Mouse (Mus musculus): ENCODE results near the gene Cyp2s1. TPM values are rescaled to one million over a fixed set of nuclear protein-coding genes. Genes with fewer than 3 reads are reported as not detected.

The Cyp2s1 gene
- under 1 TPM; 0.27 to 0.52 TPM for total RNA-seq (2021)
- long read RNA-seq, experiment 1, partial matches to known transcripts = 1 of 1 reads
- long read RNA-seq, experiment 1, other reads (novel, unspliced or antisense) = 0 of 1 reads
- long read RNA-seq, experiment 2 = 0 reads

DNA sequence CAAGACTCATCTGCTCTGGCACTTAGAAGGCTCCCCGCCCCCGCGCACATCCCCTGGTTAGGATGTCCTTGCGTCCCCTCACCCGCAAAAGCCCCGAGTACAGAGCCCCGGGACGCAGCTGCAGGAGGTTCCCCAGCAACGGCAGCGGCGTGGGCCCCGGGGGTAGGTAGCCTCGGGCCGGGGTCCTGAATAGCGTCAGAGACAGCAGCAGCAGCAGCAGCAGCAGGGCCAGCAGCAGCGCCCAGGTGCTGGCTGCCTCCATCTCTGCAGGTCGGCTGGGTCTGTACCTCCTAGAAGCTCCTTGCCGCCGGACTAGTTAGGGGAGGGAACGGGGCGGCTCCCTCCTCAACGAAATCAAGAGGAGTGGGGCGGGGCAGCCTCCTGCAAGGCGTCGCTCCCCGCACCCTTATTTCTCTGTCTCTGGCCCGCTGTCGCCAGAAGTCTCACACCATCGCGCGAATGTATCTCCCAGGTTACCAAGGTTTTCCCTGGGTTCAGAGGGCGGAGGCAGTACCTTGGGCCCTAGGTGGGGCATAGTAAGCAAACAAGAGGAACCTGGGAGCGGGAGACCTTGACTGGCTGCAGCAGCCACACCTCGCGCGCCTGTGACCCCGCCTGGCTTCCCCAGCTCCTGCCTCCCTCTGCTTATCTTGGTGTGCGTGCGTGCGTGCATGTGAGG is at the start of gene Cyp2s1:
TSS of gene Cyp2s1 (minus strand) at position 673 of the 679 bp plus-strand sequence.
- DNase-seq = peak; percentile 13

DNA sequence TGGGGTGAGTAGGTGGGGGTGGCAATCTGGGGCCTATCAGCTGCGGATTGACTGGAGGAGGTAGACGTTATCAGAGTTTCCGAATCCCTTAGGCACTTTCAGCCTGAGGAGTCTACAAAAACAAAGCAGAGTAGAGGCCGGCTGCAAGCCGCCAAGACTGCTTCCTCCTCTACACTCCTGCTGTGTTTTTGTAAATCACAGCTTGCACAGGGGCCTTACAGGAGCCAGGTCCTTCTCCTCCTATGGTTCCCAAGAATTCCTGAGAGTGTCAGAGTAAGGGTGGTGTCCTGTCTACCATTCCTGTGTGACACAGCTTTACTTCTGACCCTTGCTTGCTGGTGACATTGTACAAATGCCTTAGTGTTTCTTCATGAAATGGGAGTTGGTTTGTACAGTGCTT is 48.1 kb upstream of the Cyp2s1 start:
- no peak for DNase-seq

DNA sequence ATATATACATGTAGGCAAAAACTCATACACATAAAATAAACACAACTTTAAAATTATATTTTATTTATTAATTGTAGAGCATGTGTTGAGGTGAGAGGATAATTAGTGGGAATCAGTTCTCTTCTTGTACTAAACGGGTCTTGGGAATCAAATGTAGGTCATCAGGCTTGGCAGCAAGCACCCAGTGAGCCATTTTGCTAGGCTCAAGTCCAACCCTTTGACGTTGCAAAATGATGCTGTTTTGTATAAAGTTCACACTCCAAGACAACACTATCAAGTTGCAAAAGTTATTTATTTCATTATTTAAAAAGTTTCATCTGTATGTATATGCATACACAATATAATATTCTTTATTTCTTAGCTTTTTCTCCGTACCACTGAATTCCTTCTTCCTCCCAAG is 47.0 kb upstream of the Cyp2s1 start:
- DNase-seq = no peak

DNA sequence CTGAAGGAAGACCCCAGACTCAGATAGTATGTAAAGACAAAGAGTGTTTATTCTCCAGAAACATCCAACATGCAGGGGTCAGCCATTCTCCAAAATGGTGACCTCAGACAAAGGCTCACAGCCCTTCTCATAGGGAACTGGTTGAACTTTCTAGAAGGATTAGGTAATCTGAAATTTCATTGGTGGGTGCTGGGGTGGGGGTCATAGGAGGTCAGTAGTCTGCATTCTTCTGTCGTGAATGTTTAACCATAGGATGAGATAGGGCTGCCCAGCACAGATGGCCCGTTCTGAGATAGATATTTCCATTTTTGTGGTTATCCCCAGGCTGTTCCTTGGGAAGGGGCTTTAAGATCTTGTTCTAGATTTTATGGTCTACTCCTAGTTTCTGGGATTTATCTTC is 45.7 kb upstream of the Cyp2s1 start:
- DNase-seq = no peak

DNA sequence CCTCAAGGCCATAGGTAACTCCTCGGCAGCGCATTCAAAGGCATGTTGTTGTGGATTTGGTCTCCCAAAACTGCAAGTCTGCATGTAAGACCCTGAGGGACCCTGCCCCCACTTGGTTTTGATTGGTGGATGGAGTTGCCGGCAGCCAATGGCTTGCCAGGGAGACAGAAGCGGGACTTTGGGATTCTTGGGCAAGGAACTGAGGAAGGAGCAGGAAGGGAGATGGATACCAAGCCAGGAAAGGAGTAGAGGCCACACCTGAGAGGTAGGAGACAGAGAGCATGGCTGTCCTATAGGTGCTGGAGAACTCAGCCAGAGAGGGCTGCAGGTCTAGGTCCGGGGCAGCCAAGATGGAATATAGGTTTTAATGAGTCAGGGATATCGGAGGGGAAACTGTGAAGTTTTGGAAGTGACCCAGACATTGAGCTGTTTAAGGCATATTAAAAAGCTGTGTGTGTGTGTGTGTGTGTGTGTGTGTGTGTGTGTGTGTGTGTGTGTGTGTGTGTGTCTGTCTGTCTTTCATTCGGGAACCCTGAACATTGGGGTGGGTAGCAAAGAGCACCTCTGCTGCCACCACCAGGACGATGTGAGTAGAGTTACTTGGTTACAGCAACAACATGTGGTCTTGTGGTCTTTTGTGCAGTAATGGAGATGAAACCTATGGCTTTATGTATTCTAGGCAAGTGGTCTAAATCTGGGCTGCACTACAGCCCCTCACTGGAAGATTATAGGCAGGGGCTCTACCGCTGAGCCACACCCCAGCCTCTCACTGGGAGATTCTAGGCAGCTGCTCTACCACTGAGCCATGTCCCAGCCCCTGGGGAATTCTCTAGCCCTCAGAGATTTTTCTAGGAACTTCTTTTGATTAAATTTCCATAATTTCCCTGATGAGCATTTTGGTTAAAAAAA is 43.5 kb upstream of the Cyp2s1 start:
- no peak for DNase-seq

DNA sequence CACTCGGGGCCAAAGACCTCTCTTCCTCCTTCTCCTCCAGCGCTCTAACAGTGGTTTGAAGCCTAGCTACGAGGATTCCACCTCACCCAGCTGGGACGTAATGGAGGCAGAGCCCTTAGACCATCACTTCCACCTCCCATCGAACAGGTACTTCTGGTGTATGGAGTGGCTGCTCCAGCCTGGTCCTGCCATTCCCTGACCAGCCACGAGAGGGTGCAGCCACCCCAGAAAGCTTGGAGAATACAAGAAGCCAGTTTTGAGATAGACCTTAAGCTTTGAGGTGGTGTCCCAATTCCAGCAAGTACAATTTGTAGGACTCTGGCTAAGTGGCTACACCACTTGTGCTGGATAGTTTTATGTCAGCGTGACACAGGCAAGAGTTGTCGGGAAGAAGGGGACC is 38.4 kb upstream of the Cyp2s1 start:
- peak; percentile 61 for DNase-seq

DNA sequence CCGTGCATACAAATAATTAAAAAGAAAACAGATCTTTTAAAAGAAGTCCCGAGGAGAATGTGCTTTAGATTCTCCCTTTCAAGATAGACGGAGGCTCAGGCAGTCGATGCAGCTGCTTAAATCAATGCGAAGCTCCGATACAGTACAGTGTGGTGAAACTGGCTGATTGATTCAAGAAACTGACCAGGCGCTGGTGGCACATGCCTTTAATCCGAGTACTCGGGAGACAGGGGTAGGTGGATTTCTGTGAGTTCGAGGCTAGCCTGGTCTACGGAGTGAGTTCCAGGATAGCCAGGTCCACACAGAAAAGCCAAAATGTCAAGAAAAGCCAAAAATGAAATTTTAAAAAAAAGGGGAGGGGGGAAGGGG is 31.7 kb upstream of the Cyp2s1 start:
- DNase-seq = no peak

DNA sequence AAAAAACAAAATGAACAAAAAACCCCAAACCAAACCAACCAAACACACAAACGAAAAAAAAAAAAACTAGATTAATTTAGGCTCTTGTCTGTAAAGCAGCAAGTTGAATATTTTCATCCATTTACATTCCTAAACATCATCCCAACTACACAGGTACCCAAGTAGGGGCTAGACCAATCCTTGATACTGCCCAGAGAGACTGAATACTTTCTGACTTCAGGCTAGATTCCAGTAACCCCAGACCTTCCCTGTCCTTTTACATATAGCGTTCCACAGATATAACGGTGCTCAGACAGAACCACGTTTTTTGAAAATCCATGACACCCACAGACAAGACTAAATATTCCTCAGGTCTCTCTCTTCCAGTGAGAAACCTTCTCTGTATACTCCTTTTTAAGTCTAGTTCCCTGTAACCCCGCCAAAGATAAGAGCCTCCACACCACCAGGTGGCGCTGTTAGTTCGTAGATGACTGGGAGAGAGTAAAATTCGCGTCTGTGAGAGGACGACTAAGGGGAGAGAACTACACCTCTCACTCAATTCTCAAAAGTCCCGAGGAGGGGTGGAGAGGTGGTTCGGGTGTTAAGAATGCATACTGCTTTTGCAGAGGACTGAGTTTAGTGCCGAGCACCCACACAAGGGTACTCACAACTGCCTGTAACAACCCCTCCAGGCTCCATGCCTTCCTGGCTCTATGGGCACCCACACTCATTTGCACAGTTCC is 31.2 kb upstream of the Cyp2s1 start:
- peak; percentile 89 for DNase-seq

DNA sequence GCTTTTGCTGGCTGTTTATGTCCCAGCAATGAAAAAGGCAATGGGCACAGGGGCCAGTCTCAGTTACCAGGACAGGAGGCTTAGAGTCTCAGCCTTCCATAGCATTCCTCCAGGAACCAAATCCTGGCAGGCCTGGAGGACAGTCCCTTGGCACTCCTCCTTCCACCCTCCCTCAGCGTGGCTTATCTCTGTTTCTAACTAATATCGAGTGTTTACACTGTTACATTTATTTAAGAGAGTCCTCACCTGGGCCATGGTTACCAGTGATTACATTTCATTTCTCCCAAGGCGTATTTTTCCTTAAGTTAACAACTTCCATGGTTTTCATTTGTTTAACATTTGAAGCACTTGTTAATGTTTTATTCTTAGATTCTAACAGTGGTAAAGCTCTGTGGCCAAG is 28.2 kb upstream of the Cyp2s1 start:
- no peak for DNase-seq

DNA sequence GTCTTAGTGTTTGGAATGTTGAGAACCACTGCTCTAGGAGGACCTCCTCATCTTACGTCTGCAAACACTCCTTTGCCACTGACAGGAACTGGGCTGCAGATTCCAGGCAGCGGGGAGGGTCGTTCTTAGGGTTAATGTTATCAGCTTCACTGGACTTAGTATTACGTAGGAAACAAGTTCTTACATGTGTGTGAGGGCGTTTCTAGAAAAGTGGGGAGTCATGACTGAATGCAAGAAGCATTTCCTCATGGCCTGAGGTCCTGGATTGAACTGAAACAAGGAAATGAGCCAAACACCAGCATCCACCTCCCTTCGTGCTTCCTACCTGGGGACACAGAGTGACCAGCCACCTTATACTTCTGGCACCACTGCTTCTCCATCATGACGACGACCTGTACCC is 27.7 kb upstream of the Cyp2s1 start:
- DNase-seq = no peak

DNA sequence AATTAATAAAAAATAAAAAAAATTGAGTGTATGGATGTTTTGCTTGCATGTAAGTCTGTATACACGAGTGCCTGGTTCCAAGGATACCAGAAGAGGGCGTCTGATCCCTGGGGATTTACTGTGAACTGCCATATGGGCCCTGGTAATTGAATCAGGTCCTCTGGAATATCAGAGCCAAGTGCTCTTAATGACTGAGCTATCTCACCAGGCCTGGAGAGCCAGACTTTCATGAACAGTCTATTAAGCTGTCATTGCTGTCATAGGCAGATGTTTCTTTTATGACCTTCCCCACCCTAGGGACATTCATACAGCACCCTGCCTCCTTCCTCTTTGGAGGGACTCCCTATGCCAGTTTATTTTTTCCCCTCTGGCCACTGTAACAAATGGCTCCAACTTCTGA is 26.8 kb upstream of the Cyp2s1 start:
- no peak for DNase-seq

DNA sequence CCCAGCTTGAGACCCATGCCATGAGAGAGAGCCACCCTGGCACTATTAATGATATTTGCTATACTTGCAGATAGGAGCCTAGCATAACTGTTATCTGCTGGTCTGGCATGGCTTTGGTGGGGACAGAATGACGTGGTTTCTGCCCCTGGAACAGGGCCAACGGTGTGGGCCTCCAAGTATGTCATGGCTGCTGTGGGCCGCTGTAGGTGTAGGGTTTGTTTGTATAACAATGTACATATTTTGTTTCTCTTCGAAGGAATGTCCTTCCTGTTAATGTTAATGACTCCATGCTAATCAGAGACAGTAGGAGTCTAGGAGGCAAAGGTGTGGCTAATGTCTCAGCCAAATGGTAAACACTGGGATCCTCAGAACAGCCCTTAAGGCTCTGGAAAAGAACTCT is 24.2 kb upstream of the Cyp2s1 start:
- DNase-seq = no peak

DNA sequence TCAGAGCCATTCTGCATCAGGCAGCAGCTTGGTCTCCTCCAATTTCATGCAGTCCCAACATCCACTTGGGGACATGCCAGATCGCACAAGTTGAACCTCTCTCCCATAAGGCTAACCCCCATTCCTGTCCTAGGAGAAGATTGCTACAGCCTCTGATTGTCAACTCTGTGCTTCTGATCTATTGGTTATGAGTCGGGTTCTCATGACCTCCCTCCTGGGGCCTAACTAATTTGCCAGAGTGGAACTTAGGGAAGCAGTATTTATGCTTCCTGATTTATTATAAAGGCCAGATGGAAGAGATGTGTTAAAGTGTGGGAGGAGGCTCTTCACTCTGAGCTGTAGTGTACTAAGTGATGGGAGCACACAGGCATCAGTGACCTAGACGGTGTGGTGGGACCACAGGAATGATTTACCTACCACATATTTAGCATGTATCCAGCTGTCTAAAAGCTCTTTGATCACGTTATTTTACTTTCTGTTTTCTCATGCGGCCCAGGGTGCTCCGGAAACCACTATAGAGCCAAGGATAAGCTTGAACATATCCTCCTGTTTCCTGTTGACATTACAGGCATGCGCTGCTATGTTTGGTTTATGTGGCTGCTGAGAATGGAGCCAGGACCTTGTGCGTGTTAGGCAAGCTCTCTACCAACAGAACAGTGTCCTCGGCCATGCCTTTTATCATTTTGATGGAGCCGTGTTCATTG is 18.6 kb upstream of the Cyp2s1 start:
- DNase-seq = no peak

DNA sequence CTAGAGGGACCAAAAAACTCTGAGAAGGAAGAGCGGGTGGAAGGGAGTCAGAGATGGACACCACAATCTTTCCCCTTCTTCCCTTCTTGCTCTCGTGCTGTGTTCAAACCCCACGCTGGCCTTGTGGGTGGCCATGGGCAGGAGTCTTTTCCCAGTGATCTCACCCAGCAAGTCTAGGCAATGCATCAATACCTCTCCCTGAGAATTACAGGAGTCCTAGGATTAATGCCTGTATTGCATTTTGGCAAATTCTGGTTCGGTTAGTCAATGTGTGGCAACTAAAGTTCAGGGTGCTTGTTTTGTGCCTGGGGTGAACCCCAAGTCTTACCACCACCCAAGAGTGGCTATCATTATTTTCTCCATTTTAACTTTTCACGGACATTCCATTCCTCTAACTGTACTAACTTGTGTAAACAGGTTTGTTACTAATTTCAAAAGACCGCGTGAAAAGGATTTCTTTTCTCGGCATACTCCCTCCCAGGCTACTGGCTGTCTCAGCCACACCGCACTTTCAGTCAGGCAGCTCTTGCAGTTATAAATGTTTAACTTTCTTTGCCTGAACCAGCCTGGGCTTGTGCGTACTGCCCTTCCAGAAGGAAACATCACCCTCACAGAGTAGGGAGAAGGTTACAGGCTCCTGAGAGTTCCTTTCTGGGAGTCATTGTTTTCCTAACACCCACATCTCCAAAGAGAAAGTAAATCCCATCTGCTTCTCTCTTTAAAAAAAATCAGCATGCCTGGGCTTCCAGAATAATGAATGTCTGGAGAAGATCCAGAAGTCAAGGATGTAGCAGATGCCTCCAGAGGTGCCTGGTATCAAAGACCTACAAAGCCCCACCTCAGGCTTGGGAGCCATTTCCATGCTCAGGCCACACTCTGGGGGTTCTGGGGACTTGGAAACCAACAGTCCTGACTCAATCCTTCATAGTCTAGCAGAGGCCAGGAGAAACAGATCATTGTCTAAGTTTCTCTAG is 15.1 kb upstream of the Cyp2s1 start:
- no peak for DNase-seq

DNA sequence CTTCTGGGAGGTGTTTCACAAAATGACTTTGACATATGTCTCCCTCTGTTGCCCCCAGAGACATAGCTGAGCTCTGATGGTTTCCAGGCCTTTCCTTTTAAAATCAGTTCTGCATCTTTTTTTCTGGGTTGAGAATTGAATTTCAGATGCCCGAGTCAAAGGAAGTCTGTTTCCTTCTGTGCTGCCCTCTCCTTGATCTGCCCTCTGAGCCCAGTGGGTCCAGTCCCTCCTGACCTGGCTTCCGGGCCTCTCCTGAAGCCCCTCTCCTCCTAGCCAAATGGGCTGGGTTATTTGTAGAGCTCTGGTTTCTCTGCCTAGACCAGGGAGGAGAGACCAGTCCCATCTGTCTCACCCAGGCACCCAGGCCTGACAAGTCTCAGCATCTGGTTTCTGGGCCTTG is 13.5 kb upstream of the Cyp2s1 start:
- no peak for DNase-seq

DNA sequence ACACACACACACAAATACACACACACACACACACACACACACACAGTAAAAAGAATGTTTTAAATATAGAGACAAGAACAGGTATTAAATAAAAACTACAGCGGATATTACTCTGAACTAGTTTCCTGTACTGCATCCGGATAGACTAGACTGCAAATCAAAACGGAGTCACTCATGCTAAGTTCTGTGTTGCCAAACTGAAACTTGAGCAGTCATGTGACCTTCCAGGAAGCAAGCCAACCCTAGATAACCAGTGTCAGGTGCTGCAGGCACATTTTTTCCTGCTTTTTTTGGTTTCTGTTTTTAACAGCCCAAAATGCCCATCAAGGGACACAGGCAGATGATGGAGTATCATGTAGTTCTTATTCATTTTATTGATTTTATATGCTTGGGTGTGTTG is 10.5 kb upstream of the Cyp2s1 start:
- peak; percentile 30 for DNase-seq

DNA sequence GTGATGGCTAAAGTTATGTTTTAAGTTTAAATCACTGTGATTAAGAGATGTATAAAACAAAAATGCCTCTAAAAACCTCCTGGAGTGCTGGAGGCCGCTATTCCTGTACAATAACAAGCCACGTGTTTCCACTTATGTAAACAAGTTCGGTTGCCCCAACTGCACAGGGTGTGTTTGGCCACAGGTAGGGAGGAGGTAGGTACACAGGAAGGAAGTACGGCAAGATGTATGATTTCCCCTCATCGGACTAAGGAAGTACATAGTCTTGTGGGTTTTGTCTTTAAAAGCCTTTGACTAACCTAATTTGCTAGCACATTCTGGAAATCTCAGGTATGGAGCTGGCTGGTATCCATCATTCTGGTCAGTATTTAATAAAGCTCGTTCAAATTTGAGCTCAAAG is 9.3 kb upstream of the Cyp2s1 start:
- DNase-seq = no peak

DNA sequence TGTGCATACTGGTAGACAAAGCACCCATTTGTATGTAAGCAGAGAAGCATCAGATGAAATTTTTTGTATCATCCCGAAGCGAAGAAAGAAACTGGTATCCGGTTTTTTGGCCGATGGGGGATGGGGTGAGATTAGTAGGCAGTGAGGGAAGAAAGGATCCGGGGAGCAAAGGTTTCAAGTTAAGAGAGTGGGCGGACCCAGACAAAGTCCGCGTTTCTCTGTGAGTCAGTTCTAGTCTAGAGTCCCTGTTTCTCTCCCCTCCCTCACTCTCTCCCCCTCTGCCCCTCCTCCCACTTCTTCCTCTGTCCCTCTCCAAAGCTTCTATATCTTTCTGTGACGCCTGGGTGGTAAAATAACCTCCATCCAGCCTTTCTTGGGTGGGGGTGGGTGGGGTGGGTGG is 8.3 kb upstream of the Cyp2s1 start:
- DNase-seq = no peak

DNA sequence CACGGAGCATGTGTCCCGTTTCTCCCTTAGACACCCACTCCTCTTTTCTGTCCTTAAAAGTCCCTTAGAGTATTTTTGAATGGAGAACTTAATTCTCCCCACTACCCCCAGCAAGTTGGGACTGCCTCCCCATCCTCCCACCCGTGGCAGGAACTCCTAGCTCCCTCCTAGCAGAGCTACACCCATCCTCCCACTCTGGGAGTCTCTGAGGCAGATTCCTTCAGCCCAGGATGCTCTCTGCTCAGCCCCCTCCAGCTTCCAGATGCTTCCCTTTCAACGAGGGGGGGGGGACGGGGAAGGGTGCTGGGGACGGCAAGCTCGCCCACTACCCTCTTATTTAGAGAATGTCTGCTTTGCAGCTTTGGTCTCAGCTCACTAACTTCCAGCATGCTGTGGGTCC is 1.1 kb downstream of the Cyp2s1 start:
- no peak for DNase-seq

DNA sequence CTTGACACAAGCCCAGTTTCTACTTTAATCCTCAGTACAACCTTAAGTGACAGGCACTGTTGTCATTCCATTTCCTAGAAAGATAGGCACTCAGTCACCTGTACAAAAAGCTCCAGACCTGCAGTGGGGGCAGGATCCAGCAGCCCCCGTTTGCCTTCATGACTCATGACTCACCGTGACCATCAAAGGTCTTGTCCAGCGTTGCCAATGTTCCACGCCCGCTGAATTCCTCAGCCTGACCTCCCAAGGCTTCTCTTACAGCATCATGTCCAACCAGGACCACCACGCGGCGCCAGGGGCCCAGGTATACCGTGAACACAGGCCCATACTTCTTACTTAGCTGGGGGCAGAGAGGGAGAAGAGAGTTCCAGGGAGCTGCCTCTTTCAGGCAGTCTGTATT is 2.0 kb downstream of the Cyp2s1 start:
- DNase-seq = no peak

DNA sequence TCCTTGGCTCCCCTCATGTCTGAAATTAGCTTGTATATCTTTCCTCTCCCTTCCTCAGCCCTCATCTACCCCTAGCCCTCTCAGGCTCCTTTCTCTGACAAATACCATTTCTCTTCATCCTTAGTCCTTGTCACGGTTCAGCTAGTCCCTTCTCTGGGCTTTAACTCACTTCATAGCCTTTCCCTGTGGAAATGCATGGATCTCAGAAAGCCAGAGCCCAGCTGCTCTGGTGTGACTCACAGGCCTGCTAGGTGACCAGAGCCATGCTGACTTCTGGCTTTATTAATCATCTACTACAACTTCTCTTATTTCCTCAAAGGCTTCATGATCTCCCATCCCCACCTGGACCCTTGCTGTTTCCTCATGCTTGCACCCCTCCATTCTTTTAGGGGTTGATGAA is 4.5 kb downstream of the Cyp2s1 start:
- no peak for DNase-seq

Measured in gastrocnemius, postnatal 10 days (tissue).